Comparison of ENCODE assay signal across 22 mouse cellular contexts in the genomic region with DNA sequence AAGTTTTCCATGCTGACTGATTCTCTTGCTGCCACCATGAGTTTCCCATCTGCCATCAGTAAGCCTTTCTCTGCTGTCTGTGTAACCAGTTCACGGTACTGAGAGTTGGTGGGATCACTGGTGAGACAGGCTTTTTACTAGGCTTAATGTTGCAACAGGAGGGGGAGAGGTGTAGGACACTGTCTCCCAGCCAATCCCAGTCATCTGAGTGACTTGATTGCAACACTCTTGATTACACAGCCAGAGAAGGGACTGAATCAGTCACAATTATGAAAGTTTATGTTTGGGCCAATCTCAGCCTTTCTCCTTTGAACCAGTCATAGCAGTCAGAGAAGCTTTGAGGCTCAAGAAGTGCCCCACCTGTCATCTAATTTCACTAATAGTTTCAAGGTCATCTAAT. TPM values are rescaled to one million over a fixed set of nuclear protein-coding genes. Genes with fewer than 3 reads are reported as not detected.
DNase-seq lines count a peak whose midpoint lies in the region; ATAC-seq and TF ChIP-seq lines count a peak whose summit lies in the region.
"Had no signal": no experiment of that assay in that cellular context is flagged by ENCODE, and none has a peak within 500 bp of the region (broad histone marks: within the 10 kb centered on the region; RNA-seq: fewer than 3 reads in every experiment).

No protein-coding gene starts in this region.

- H3K27me3 ChIP-seq in lung, postnatal 0 days (replicated peaks; ENCODE audit: insufficient read depth, low read length) = no peaks in the 10 kb centered on the region
- 0 out of 2 replicates have a peak, but pooled peaks cover 3% of the 10 kb centered on the region for H3K27me3 ChIP-seq in liver, embryonic 12.5 days (replicated peaks)
- H3K27me3 ChIP-seq: hindbrain, embryonic 15.5 days; stomach, embryonic 15.5 days had no signal

- H3K9ac ChIP-seq in lung, postnatal 0 days (replicated peaks; ENCODE audit: low read depth) = no peak overlapping the region
- no peak overlapping the region for H3K9ac ChIP-seq in liver, embryonic 12.5 days
- H3K9ac ChIP-seq: hindbrain, embryonic 15.5 days; liver, embryonic 14.5 days; stomach, embryonic 15.5 days had no signal

- ATAC-seq in lung, postnatal 0 days = peak; percentile 55
- ATAC-seq in liver, embryonic 12.5 days = no peak
- peak; percentile 76 for ATAC-seq in megakaryocyte progenitor cell, adult 5-6 weeks (replicated peaks; ENCODE audit: poor library complexity)
- ATAC-seq: CD4-positive, CD25-positive, alpha-beta regulatory T cell, adult 4 months; forebrain, embryonic 14.5 days had no signal

- 63% methylated on average over 1 of the region's 1 CpGs for WGBS in lung, postnatal 0 days
- 51% methylated on average over 1 of the region's 1 CpGs for WGBS in lung, adult 2 months
- WGBS in liver, embryonic 12.5 days (ENCODE audit: insufficient replicate concordance) = 64% methylated on average over 1 of the region's 1 CpGs

- H3K4me1 ChIP-seq in lung, postnatal 0 days (ENCODE audit: insufficient read depth, low read depth, low read length) = peaks cover 8% of the 10 kb centered on the region; the same call in 1 of the 2 replicates
- peaks cover 11% of the 10 kb centered on the region for H3K4me1 ChIP-seq in lung, adult 2 months (ENCODE audit: control insufficient read depth, insufficient read depth, low read length)
- H3K4me1 ChIP-seq in brown adipose tissue, adult 24 weeks (ENCODE audit: control insufficient read depth, insufficient read depth, insufficient read length, low read length) = peaks cover 10% of the 10 kb centered on the region; the same call in 1 of the 2 replicates
- H3K4me1 ChIP-seq in liver, embryonic 12.5 days = peaks cover 31% of the 10 kb centered on the region

- no peak for TF ChIP-seq CTCF in lung, postnatal 0 days (IDR thresholded peaks at IDR 0.05)
- no peak for TF ChIP-seq CTCF in lung, adult 2 months (IDR thresholded peaks at IDR 0.05; ENCODE audit: insufficient read depth, low read length)

- peak overlapping the region; percentile 43; the same call in 1 of the 2 replicates for H3K27ac ChIP-seq in lung, postnatal 0 days (ENCODE audit: low read length)
- peak overlapping the region; percentile 55 for H3K27ac ChIP-seq in brown adipose tissue, adult 24 weeks (replicated peaks; ENCODE audit: low read depth, low read length)
- peak overlapping the region; percentile 48 for H3K27ac ChIP-seq in liver, embryonic 12.5 days
- H3K27ac ChIP-seq: hindbrain, embryonic 15.5 days; liver, embryonic 14.5 days; stomach, embryonic 15.5 days had no signal

- no peak overlapping the region for H3K4me3 ChIP-seq in lung, postnatal 0 days (ENCODE audit: low read depth, low read length)
- no peak overlapping the region for H3K4me3 ChIP-seq in lung, adult 2 months (replicated peaks; ENCODE audit: extremely low read depth, low read depth, low read length)
- no peak overlapping the region for H3K4me3 ChIP-seq in brown adipose tissue, adult 24 weeks (ENCODE audit: insufficient read depth, low read depth, low read length)
- no peak overlapping the region for H3K4me3 ChIP-seq in liver, embryonic 12.5 days
- H3K4me3 ChIP-seq: hindbrain, embryonic 15.5 days; stomach, embryonic 15.5 days had no signal

- H3K36me3 ChIP-seq in lung, postnatal 0 days (ENCODE audit: insufficient read depth, low read length) = no peaks in the 10 kb centered on the region
- H3K36me3 ChIP-seq in liver, embryonic 12.5 days = peaks cover 10% of the 10 kb centered on the region
- H3K36me3 ChIP-seq: hindbrain, embryonic 15.5 days; stomach, embryonic 15.5 days had no signal

- TF ChIP-seq POLR2A in lung, adult 2 months (IDR thresholded peaks at IDR 0.05; ENCODE audit: borderline replicate concordance, extremely low read depth, low read depth, low read length) = no peak

- DNase-seq in lung, postnatal 0 days (ENCODE audit: low spot score) = peak; percentile 89
- no peak for DNase-seq in lung, adult 2 months
- no peak for DNase-seq in cerebellum, adult 11-12 months
- DNase-seq in cerebellum, adult 18-20 months = no peak
- DNase-seq: cerebellum, postnatal 14 days; gastrocnemius, postnatal 25 days; kidney, adult 8-10 months; kidney, postnatal 25 days; layer of hippocampus, adult 9-11 months had no signal

- H3K4me2 ChIP-seq in lung, postnatal 0 days (replicated peaks; ENCODE audit: low read depth, low read length) = no peak overlapping the region
- 0 out of 2 replicates have a peak overlapping the region, but pooled peaks have one; percentile 10 for H3K4me2 ChIP-seq in liver, embryonic 12.5 days
- H3K4me2 ChIP-seq: heart, embryonic 11.5 days; hindbrain, embryonic 15.5 days; stomach, embryonic 15.5 days had no signal

- no peaks in the 10 kb centered on the region for H3K9me3 ChIP-seq in lung, postnatal 0 days (ENCODE audit: low read length)
- no peaks in the 10 kb centered on the region for H3K9me3 ChIP-seq in liver, embryonic 12.5 days (replicated peaks)
- H3K9me3 ChIP-seq: hindbrain, embryonic 15.5 days; stomach, embryonic 15.5 days had no signal

- TF ChIP-seq EP300 in lung, postnatal 0 days (IDR thresholded peaks at IDR 0.05) = peak; percentile 44; the same call in 1 of the 2 replicates

RNA-seq across cellular contexts. Expression of gene Fbxw2, which starts 1.9 kb away (rescaled TPM):
- polyA plus RNA-seq in lung, postnatal 0 days (2015; fragmentation: Nextera tagmentation; extraction: Ambion mirVana) = 86.6 and 87.3 TPM in 2 replicates
- 46.0 and 59.3 TPM in 2 replicates for polyA plus RNA-seq in lung, adult 2 months (2012; rRNA removed)
- polyA plus RNA-seq in brown adipose tissue, adult 24 weeks (2012; ENCODE audit: insufficient read depth, insufficient read length, missing spikeins) = 55.3 and 59.9 TPM in 2 replicates
- 68.6 and 71.9 TPM in 2 replicates for polyA plus RNA-seq in liver, embryonic 12.5 days (2016; fragmentation: Nextera tagmentation; extraction: Ambion mirVana)
- 47.7 and 48.8 TPM in 2 replicates for total RNA-seq in megakaryocyte progenitor cell, adult 5-6 weeks (2015)
- 49.1 and 54.3 TPM in 2 replicates for total RNA-seq in megakaryocyte progenitor cell, adult 5-6 weeks (2017)

RNA-seq across cellular contexts. Expression of gene Gm34653, which starts 4.8 kb away (rescaled TPM):
- not detected in 2 replicates for polyA plus RNA-seq in lung, postnatal 0 days (2015; fragmentation: Nextera tagmentation; extraction: Ambion mirVana)
- polyA plus RNA-seq in lung, adult 2 months (2012; rRNA removed) = not detected in 2 replicates
- not detected in 2 replicates for polyA plus RNA-seq in brown adipose tissue, adult 24 weeks (2012; ENCODE audit: insufficient read depth, insufficient read length, missing spikeins)
- 0.07 TPM in 2 replicates for polyA plus RNA-seq in liver, embryonic 12.5 days (2016; fragmentation: Nextera tagmentation; extraction: Ambion mirVana)
- 0.64 TPM in 1 of 2 replicates, not detected in the other for total RNA-seq in megakaryocyte progenitor cell, adult 5-6 weeks (2015)
- not detected in 2 replicates for total RNA-seq in megakaryocyte progenitor cell, adult 5-6 weeks (2017)
- total RNA-seq: adrenal gland, adult 18-20 months; heart, postnatal 25 days; midbrain, postnatal 0 days had no signal
- polyA plus RNA-seq: CD4-positive, CD25-positive, alpha-beta regulatory T cell, adult 4 months; forebrain, embryonic 14.5 days; G1E; heart, embryonic 11.5 days; hindbrain, embryonic 15.5 days; liver, embryonic 14.5 days; stomach, embryonic 15.5 days had no signal

RNA-seq across cellular contexts. Expression of gene Rabepk, which starts 28.3 kb away (rescaled TPM):
- 18.5 and 19.6 TPM in 2 replicates for polyA plus RNA-seq in lung, postnatal 0 days (2015; fragmentation: Nextera tagmentation; extraction: Ambion mirVana)
- polyA plus RNA-seq in lung, adult 2 months (2012; rRNA removed) = 18.8 and 24.4 TPM in 2 replicates
- polyA plus RNA-seq in brown adipose tissue, adult 24 weeks (2012; ENCODE audit: insufficient read depth, insufficient read length, missing spikeins) = 23.2 and 28.2 TPM in 2 replicates
- 32.5 and 33.2 TPM in 2 replicates for polyA plus RNA-seq in liver, embryonic 12.5 days (2016; fragmentation: Nextera tagmentation; extraction: Ambion mirVana)
- 18.1 and 21.7 TPM in 2 replicates for total RNA-seq in megakaryocyte progenitor cell, adult 5-6 weeks (2015)
- total RNA-seq in megakaryocyte progenitor cell, adult 5-6 weeks (2017) = 40.4 and 52.7 TPM in 2 replicates

RNA-seq across cellular contexts. Expression of gene Cutal, which starts 46.2 kb away (rescaled TPM):
- polyA plus RNA-seq in lung, postnatal 0 days (2015; fragmentation: Nextera tagmentation; extraction: Ambion mirVana) = 5.4 and 7.2 TPM in 2 replicates
- polyA plus RNA-seq in lung, adult 2 months (2012; rRNA removed) = 30.6 and 30.8 TPM in 2 replicates
- polyA plus RNA-seq in brown adipose tissue, adult 24 weeks (2012; ENCODE audit: insufficient read depth, insufficient read length, missing spikeins) = not detected in 2 replicates
- 2.2 and 2.3 TPM in 2 replicates for polyA plus RNA-seq in liver, embryonic 12.5 days (2016; fragmentation: Nextera tagmentation; extraction: Ambion mirVana)
- not detected in 2 replicates for total RNA-seq in megakaryocyte progenitor cell, adult 5-6 weeks (2015)
- total RNA-seq in megakaryocyte progenitor cell, adult 5-6 weeks (2017) = not detected in 2 replicates
- total RNA-seq: G1E; midbrain, postnatal 0 days had no signal
- polyA plus RNA-seq: CD4-positive, CD25-positive, alpha-beta regulatory T cell, adult 4 months; G1E had no signal

RNA-seq across cellular contexts. Expression of gene Psmd5, which starts 46.7 kb away (rescaled TPM):
- polyA plus RNA-seq in lung, postnatal 0 days (2015; fragmentation: Nextera tagmentation; extraction: Ambion mirVana) = 61.2 and 64.7 TPM in 2 replicates
- 7.8 and 11.7 TPM in 2 replicates for polyA plus RNA-seq in lung, adult 2 months (2012; rRNA removed)
- 33.2 and 33.9 TPM in 2 replicates for polyA plus RNA-seq in brown adipose tissue, adult 24 weeks (2012; ENCODE audit: insufficient read depth, insufficient read length, missing spikeins)
- 103 and 109 TPM in 2 replicates for polyA plus RNA-seq in liver, embryonic 12.5 days (2016; fragmentation: Nextera tagmentation; extraction: Ambion mirVana)
- total RNA-seq in megakaryocyte progenitor cell, adult 5-6 weeks (2015) = 81.7 and 88.9 TPM in 2 replicates
- total RNA-seq in megakaryocyte progenitor cell, adult 5-6 weeks (2017) = 27.5 and 33.9 TPM in 2 replicates
